Mouse (Mus musculus): Measurements from ENCODE around the gene Golga5. TPM values are rescaled to one million over a fixed set of nuclear protein-coding genes. Genes with fewer than 3 reads are reported as not detected.
A peak's percentile ranks its signal among the peaks of the same experiment; 100 is the strongest.

The Golga5 gene
- polyA plus RNA-seq, 1 experiment = 13.3 TPM

GRCm38 (mm10) chr12:102424456-102424855 is 44.5 kb upstream of the Golga5 start:
- DNase-seq = no peak
- Histone ChIP-seq H3K4me1 (replicated peaks; ENCODE audit: control insufficient read depth, insufficient read depth, low read length) (peaks cover 5% of the 10 kb centered on the region), H3K27ac (ENCODE audit: control insufficient read depth, insufficient read depth, low read length) (no peak overlapping the region), H3K27me3 (ENCODE audit: control insufficient read depth, insufficient read depth, low read length) (no peaks in the 10 kb centered on the region), H3K4me3 (ENCODE audit: control insufficient read depth, insufficient read depth, low read length) (no peak overlapping the region), H3K36me3 (ENCODE audit: control insufficient read depth, insufficient read depth, low read length) (no peaks in the 10 kb centered on the region)
- WGBS = 81% methylated on average over 2 of the region's 2 CpGs
- TF ChIP-seq CTCF (IDR thresholded peaks at IDR 0.05; ENCODE audit: borderline replicate concordance, control insufficient read depth, extremely low read depth, insufficient read depth, low read length, poor library complexity) = no peak
- no peak for TF ChIP-seq POLR2A (IDR thresholded peaks at IDR 0.05; ENCODE audit: control insufficient read depth, extremely low read depth, insufficient read depth, low read length, poor library complexity)

- TF ChIP-seq CTCF (IDR thresholded peaks at IDR 0.05; ENCODE audit: borderline replicate concordance, control insufficient read depth, extremely low read depth, insufficient read depth, low read length, poor library complexity) = no peak
- TF ChIP-seq POLR2A (IDR thresholded peaks at IDR 0.05; ENCODE audit: control insufficient read depth, extremely low read depth, insufficient read depth, low read length, poor library complexity) = no peak
- Histone ChIP-seq H3K36me3 (ENCODE audit: control insufficient read depth, insufficient read depth, low read length) (no peaks in the 10 kb centered on the region), H3K4me1 (replicated peaks; ENCODE audit: control insufficient read depth, insufficient read depth, low read length) (peaks cover 3% of the 10 kb centered on the region), H3K4me3 (ENCODE audit: control insufficient read depth, insufficient read depth, low read length) (no peak overlapping the region), H3K27me3 (ENCODE audit: control insufficient read depth, insufficient read depth, low read length) (no peaks in the 10 kb centered on the region), H3K27ac (ENCODE audit: control insufficient read depth, insufficient read depth, low read length) (no peak overlapping the region)
- WGBS = 35% methylated on average over 4 of the region's 4 CpGs
- peak; percentile 21 for DNase-seq
Measured at GRCm38 (mm10) chr12:102425048-102425578, 43.8 kb upstream of the Golga5 start.

DNA sequence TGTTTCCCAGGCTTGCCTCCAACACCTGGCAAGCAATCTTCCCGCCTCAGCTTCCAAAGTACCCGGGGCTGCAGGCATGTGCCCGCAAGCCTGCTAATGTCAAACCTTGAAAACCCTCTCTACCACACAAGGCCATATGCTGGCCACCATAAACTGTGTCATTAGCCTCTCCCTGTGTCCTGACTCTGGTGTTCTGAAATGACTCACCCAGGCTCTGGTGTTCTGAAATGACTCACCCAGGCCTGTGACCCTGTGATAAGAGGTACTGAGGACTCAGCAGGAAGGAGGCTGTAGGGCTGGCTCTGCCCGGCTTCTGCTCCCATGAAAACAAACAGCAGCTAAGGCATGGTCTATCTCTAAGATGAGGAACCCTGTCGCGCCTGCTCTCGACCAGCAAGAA is 42.6 kb upstream of the Golga5 start:
- no peak overlapping the region for H3K27ac ChIP-seq (ENCODE audit: control insufficient read depth, insufficient read depth, low read length)
- no peaks in the 10 kb centered on the region for H3K27me3 ChIP-seq (ENCODE audit: control insufficient read depth, insufficient read depth, low read length)
- H3K36me3 ChIP-seq (ENCODE audit: control insufficient read depth, insufficient read depth, low read length) = no peaks in the 10 kb centered on the region
- WGBS = 96% methylated on average over 7 of the region's 7 CpGs
- H3K4me3 ChIP-seq (ENCODE audit: control insufficient read depth, insufficient read depth, low read length) = no peak overlapping the region
- DNase-seq = no peak
- TF ChIP-seq POLR2A (IDR thresholded peaks at IDR 0.05; ENCODE audit: control insufficient read depth, extremely low read depth, insufficient read depth, low read length, poor library complexity) (no peak), CTCF (IDR thresholded peaks at IDR 0.05; ENCODE audit: borderline replicate concordance, control insufficient read depth, extremely low read depth, insufficient read depth, low read length, poor library complexity) (no peak)
- H3K4me1 ChIP-seq (replicated peaks; ENCODE audit: control insufficient read depth, insufficient read depth, low read length) = peaks cover 3% of the 10 kb centered on the region

- Histone ChIP-seq H3K36me3 (ENCODE audit: control insufficient read depth, insufficient read depth, low read length) (no peaks in the 10 kb centered on the region), H3K4me1 (replicated peaks; ENCODE audit: control insufficient read depth, insufficient read depth, low read length) (peaks cover 3% of the 10 kb centered on the region), H3K27ac (ENCODE audit: control insufficient read depth, insufficient read depth, low read length) (no peak overlapping the region), H3K27me3 (ENCODE audit: control insufficient read depth, insufficient read depth, low read length) (no peaks in the 10 kb centered on the region), H3K4me3 (ENCODE audit: control insufficient read depth, insufficient read depth, low read length) (no peak overlapping the region)
- DNase-seq = no peak
- WGBS = 75% methylated on average over 5 of the region's 5 CpGs
- no peak for TF ChIP-seq CTCF (IDR thresholded peaks at IDR 0.05; ENCODE audit: borderline replicate concordance, control insufficient read depth, extremely low read depth, insufficient read depth, low read length, poor library complexity)
- no peak for TF ChIP-seq POLR2A (IDR thresholded peaks at IDR 0.05; ENCODE audit: control insufficient read depth, extremely low read depth, insufficient read depth, low read length, poor library complexity)
Measured at GRCm38 (mm10) chr12:102429656-102430055, 39.3 kb upstream of the Golga5 start.

GRCm38 (mm10) chr12:102430228-102430627 is 38.7 kb upstream of the Golga5 start:
- TF ChIP-seq POLR2A (IDR thresholded peaks at IDR 0.05; ENCODE audit: control insufficient read depth, extremely low read depth, insufficient read depth, low read length, poor library complexity) (no peak), CTCF (IDR thresholded peaks at IDR 0.05; ENCODE audit: borderline replicate concordance, control insufficient read depth, extremely low read depth, insufficient read depth, low read length, poor library complexity) (no peak)
- DNase-seq = no peak
- Histone ChIP-seq H3K36me3 (ENCODE audit: control insufficient read depth, insufficient read depth, low read length) (no peaks in the 10 kb centered on the region), H3K4me1 (replicated peaks; ENCODE audit: control insufficient read depth, insufficient read depth, low read length) (peaks cover 1% of the 10 kb centered on the region), H3K27me3 (ENCODE audit: control insufficient read depth, insufficient read depth, low read length) (no peaks in the 10 kb centered on the region), H3K27ac (ENCODE audit: control insufficient read depth, insufficient read depth, low read length) (no peak overlapping the region), H3K4me3 (ENCODE audit: control insufficient read depth, insufficient read depth, low read length) (no peak overlapping the region)
- 89% methylated on average over 4 of the region's 4 CpGs for WGBS

DNA sequence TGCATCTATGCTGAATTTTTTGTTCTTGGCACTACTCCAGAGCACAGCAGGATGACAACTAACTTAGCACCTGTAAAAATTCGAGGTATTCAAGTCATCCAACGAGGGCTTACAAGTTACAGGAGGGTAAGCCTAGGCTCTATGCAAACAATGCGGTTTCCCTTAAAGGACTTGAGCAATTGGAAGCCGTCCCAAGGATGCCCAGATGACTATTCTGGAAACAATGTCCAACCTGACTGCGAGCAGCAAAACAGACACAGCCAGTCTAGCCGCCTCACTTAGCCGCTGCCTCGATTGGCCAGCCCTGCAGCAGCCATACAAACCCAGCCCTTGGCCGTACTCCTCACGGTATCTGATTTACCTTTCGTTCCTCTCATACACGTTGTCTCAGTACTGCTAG is 36.7 kb upstream of the Golga5 start:
- Histone ChIP-seq H3K36me3 (ENCODE audit: control insufficient read depth, insufficient read depth, low read length) (no peaks in the 10 kb centered on the region), H3K27ac (ENCODE audit: control insufficient read depth, insufficient read depth, low read length) (no peak overlapping the region), H3K4me1 (replicated peaks; ENCODE audit: control insufficient read depth, insufficient read depth, low read length) (no peaks in the 10 kb centered on the region), H3K27me3 (ENCODE audit: control insufficient read depth, insufficient read depth, low read length) (no peaks in the 10 kb centered on the region), H3K4me3 (ENCODE audit: control insufficient read depth, insufficient read depth, low read length) (no peak overlapping the region)
- TF ChIP-seq POLR2A (IDR thresholded peaks at IDR 0.05; ENCODE audit: control insufficient read depth, extremely low read depth, insufficient read depth, low read length, poor library complexity) = no peak
- TF ChIP-seq CTCF (IDR thresholded peaks at IDR 0.05; ENCODE audit: borderline replicate concordance, control insufficient read depth, extremely low read depth, insufficient read depth, low read length, poor library complexity) = no peak
- no peak for DNase-seq
- 91% methylated on average over 12 of the region's 12 CpGs for WGBS

GRCm38 (mm10) chr12:102434107-102434506 is 34.8 kb upstream of the Golga5 start:
- Histone ChIP-seq H3K36me3 (ENCODE audit: control insufficient read depth, insufficient read depth, low read length) (no peaks in the 10 kb centered on the region), H3K27ac (ENCODE audit: control insufficient read depth, insufficient read depth, low read length) (no peak overlapping the region), H3K4me1 (replicated peaks; ENCODE audit: control insufficient read depth, insufficient read depth, low read length) (0 out of 2 replicates have a peak, but pooled peaks cover 1% of the 10 kb centered on the region), H3K27me3 (ENCODE audit: control insufficient read depth, insufficient read depth, low read length) (no peaks in the 10 kb centered on the region), H3K4me3 (ENCODE audit: control insufficient read depth, insufficient read depth, low read length) (no peak overlapping the region)
- 93% methylated on average over 4 of the region's 4 CpGs for WGBS
- TF ChIP-seq POLR2A (IDR thresholded peaks at IDR 0.05; ENCODE audit: control insufficient read depth, extremely low read depth, insufficient read depth, low read length, poor library complexity) (no peak), CTCF (IDR thresholded peaks at IDR 0.05; ENCODE audit: borderline replicate concordance, control insufficient read depth, extremely low read depth, insufficient read depth, low read length, poor library complexity) (no peak)
- no peak for DNase-seq

All from thymus, adult 2 months (tissue).